Mouse (Mus musculus): ENCODE data around the gene Snrpa. TPM values are rescaled to one million over a fixed set of nuclear protein-coding genes. Genes with fewer than 3 reads are reported as not detected.

The Snrpa gene
- total RNA-seq, 1 experiment from 2014 or later = 125 TPM

DNA sequence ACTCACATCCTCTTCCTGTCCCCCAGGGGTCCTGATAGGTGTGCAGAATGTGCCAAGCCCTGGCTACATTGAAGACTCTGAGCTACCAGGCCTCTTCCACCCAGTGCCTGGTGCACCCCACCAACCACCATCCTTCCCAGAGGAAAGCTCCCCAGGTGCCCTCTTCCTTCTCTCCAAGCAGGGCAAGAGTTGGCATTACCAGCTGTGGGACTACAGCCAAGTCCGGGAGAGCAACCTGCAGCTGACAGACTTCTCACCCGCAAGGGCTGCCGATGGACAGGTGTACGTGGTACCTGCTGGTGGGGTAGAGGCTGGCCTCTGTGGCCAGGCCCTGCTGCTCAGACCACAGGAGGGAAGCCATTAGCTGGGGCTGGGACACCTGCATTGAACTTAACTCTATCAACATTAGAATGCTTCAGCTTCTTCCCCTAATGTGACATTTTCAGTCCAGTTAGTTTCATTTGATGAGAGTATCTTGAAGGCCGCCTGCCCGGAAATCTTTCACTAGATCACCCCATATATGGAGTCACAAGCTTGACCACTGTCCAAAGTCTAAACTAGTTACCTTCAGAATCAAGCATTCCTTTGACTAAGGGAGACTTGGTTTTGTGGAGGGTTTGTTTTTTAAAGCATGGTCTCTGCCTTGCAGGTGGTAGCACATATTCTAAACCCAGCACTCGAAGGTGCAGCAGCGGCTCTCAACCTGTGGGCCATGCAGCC, 7.8 kb upstream of the Snrpa start:
- no peak for ATAC-seq (replicated peaks; ENCODE audit: low read depth, poor library complexity, severe bottlenecking)

DNA sequence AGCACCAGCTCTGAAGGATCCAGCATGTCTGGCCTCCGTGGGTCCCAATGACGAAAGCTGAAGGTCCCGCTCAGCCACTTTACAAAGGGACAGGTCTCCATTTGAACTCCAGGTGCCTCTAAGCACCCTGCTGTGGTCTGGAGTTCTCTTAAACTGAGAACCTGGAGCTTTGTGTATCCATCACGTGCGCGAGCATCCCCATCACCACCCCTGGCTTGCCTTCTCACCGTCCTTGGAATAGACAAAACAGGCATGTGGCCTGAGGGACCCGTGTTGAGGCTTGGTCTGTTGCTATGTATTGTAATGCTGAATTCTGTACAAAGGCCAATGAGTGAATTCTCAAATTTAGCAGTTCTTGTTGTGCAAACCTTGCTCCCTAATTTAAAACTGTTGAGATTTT, 2.7 kb upstream of the Snrpa start:
- ATAC-seq (replicated peaks; ENCODE audit: low read depth, poor library complexity, severe bottlenecking) = no peak

DNA sequence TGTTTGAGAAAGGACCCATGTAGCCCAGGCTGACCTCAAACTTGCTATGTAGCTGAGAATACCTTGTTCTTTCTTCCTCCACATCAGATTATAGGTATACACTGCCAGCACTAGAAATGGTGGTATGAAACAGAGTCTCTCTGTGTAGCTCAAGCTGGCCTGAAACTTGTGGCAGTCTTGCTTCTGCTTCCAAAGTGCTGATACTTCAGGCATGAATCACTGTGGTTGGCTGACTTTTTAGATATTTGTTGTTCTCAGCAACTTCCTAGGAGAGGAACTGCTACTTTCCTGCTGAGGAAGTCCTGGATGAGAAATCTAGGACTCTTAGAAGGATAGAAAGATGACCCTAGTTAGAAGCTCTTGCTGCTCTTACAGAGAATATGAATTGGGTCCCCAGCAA, 2.3 kb upstream of the Snrpa start:
- ATAC-seq (replicated peaks; ENCODE audit: low read depth, poor library complexity, severe bottlenecking) = no peak

DNA sequence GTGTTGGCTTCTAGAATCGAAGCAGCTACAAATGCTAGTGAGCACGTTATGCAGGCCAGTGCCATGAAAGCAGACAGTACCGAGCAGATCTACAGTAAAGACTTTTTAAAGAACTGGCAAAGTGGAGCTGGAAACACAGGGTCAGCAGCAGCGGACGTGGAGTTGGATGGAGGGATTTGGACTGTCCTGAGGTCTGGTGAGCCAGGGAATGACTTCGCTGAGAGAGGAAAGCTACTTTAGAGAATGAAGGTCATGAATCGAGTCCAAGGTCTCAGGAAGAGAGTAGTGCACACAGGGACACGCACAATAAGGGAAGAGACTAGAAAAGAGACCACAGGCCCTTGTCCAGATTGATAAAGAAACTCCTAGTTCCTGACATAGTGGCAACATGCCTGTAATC, 1.6 kb upstream of the Snrpa start:
- no peak for ATAC-seq (replicated peaks; ENCODE audit: low read depth, poor library complexity, severe bottlenecking)

DNA sequence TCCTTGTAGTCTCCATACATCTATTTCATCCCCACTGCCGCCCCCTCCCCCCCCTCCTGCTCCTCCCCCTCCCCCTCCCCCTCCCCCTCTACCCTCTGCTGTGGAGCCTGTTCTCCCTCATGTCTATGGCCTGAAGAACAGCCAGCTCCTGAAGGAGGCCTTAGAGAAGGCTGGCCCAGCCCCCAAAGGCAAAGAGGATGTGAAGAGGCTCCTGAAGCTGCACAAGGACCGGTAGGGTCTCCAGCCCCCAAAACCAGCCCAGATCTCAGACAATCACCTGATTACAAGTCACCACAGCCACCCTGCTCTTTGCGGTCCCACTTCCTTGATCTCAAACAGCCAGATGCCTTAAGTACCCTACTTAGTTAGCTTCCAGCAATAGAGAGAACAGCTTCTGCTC, 1.1 kb upstream of the Snrpa start:
- no peak for ATAC-seq (replicated peaks; ENCODE audit: low read depth, poor library complexity, severe bottlenecking)

DNA sequence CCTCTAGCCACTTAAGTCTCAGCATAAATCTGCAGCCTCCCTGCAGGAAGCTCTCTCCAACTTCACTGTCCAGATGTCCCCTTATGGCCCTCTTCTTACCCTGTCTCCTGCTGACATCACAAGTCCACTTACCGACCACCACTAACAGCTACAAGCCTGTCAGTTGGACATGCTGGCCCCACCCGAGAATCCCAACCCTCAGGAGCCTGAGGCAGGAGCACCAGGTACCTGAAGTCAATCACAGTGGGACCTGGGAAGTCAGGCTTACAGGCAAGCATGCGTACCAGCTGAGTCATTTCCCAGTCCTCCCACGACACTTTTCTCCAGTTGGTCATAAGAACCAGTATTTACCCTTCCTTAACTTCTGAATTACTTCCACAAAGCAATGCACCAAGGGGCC, 2.3 kb downstream of the Snrpa start:
- ATAC-seq (replicated peaks; ENCODE audit: low read depth, poor library complexity, severe bottlenecking) = no peak

DNA sequence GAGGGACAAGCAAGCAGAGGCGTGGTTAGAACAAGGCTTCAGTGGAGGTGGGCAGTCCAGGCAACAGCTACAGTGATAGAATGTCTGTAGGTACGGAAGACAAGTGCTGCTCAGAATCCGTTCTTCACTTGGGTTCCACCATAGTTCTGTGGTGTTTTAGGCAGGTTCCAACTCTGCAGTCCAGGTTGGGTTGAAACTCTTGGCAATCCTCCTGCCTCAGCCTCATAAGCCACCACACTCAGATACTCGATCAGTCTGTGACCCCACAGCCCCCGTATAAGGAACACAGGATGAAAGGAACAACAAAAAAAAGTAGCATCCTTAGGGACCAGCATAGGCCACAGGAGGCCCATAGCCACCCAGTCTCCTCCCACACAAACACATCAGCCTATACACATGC, 3.6 kb downstream of the Snrpa start:
- ATAC-seq (replicated peaks; ENCODE audit: low read depth, poor library complexity, severe bottlenecking) = no peak

DNA sequence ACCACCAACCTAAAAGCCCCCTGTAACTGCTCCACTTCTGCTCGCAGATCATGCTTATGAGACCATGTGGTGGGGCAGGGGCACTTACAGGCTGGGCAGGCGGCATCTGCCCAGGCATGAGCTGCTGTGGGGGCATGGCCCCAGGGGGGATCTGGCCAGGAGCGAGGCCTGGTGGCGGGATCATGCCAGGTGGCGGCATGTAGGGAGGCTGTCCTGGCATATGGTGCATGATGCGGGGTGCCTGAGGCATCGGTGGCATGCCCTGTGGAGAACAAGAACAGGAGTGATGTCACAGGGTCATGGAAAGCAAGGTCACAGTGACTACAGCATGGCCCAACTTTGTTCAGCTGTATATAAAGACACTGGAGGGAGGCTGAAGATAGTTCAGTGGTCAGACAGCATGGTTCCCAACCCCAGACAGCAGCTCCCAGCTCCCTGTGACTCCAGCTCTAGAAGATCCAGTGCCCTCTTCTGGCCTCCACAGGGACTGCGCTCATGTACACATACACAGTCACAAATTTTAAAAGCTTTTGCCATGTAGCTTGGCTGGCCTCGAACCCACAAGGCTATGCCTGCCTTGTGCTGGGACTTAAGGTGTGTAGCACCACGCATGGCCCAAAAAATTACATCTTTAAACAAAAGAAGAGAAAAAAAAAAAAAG, 6.7 kb downstream of the Snrpa start:
- no peak for ATAC-seq (replicated peaks; ENCODE audit: low read depth, poor library complexity, severe bottlenecking)

DNA sequence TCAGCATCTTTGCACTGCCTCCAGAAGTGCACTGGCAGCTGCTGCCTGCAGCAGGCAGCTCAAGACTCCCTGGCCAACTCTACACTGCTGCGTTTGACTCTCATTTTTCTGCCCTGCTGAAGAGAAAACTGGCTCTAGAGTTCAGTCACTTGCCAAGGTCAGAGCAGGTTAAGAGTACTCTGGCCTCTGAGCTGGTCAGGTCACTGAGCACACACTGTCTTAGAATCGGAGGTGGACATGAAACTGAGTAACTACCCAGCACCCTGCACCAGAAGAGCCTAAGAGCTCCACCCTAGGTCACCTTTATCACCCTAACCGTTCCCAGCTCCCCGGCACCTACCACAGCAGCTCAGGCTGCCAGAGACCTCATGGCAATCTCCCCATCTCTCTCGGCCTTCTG, 10.1 kb downstream of the Snrpa start:
- no peak for ATAC-seq (replicated peaks; ENCODE audit: low read depth, poor library complexity, severe bottlenecking)

DNA sequence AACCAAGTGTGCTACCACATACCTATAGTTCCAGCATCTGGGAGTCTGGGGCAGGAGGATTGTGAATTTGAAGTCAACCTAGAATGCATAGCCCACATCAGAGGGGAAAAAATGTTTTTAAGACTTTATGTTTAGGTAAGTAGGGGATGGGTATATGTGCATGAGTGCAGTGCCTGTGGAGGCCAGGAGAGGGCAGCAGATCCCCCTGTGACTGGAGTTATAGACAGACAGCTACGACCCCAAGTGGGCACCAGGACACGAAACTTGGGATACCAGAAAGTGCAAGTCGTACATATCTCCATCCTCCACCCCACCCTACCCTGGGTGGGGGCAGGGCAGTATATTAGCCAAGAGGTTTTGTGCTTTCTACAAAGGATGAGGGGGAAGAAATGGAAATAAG, 11.1 kb downstream of the Snrpa start:
- peak; percentile 85 for ATAC-seq (replicated peaks; ENCODE audit: low read depth, poor library complexity, severe bottlenecking)

DNA sequence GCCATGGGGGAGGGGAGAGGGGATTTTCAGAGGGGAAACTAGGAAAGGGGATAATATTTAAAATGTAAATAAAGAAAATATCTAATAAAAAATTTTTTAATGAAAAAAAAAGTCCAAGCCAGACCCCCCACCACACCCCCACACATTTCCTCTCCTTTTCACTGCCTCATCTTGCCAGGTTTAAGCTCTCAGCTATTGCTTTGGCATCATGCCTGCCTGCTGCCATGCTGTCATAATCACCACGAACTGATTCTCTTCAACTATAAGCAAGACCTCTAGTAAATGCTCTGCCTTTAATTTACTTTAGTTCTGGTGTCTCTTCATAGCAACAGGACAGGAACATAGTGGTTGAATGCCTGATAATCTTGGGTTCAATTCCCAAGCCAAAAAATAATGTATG, 13.6 kb downstream of the Snrpa start:
- no peak for ATAC-seq (replicated peaks; ENCODE audit: low read depth, poor library complexity, severe bottlenecking)

DNA sequence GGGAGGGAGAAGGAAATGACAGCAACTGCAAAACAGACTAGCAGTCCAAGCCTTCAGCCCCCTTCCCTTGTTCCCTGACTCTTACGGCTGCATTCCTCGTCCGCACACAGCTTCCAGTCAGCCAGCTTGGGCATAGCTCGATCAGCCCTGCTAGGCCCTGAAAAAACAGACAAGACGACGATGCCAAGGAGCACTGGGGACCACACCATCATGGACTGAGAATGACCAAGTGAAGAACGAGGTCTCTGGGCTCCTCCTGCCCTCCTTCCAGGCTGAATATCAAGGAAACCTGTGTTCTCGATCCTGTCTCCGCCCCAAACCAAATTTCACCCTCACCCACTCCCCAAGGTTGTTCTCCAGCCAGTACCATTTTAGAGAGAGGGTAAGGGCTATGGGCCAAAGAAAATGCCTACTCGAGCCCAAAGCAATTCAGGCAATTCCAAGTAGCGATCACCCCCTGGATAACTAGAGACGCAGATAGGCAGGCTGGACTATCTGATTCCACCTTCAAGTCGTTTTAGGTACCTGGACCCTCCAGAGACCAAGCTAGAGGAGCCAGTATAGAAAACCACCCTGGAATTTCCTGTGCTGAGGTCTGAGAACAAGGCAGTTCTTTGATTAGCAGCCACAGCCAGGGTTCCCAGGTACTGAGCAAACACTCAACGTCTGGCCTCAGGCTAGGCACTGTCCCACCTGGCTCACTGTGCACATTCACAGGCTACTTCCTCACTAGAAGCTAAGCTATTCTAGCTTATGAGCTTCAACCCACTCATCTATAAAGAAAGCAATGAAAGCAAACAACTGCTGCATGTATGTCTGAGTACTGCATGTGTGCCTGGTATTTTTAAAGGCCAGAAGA, 15.0 kb downstream of the Snrpa start, which contains the start of the genes Gm21983 and Mia:
Gene Gm21983, minus strand, starts transcription at position 250 of the 859 bp plus-strand sequence.
Gene Mia, minus strand, starts transcription at position 321 of the 859 bp plus-strand sequence.
- no peak for ATAC-seq (replicated peaks; ENCODE audit: low read depth, poor library complexity, severe bottlenecking)

DNA sequence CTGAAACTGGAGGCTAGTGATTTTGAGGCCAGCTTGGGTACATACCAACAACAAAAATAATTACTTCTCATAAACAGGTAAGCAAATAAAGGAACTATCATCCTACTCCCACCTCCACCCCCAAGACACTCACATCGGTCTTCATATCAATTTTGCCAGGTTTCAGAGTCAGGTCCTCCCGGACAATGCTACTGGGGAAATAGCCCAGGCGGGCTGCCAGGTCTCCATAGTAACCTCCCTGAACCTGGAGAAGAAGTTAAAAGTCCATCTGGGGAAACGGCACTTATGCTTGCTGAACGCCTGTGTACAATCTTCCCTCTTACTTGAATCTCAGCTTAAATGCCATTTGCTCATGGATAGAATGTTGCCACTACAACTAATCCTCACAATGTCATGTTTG, 16.0 kb downstream of the Snrpa start:
- ATAC-seq (replicated peaks; ENCODE audit: low read depth, poor library complexity, severe bottlenecking) = no peak

DNA sequence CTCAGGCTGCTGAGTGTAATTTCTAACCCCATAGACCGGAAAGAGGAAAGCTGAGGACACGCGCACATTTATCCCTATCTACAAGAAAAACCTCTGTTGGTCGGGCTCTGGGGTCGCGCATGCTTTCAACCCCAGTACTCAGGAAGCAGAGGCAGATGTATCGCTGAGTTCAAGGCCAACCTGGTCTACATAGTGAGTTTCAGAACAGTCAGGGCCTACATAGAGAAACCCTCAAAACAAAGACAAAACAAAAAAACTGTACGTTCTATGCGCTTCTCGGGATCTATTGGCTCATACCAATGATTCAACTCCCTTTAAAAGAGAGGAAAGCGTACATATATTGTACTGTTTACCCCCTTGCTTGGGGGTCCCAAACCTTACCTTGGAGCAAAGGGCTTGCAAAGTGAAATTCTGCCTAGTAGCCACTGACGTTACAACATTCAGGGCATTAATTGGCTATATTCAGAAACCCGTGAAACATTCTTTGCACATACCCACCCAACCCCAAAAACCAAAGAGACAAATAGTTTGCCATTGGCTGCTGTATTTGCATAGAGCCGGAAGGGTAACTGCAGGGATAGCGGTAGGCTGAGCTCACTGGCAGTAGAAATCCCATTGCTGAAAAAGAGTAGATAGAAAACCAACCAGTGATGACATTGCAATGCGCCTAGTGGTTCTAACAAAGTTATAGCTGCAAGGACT, 16.7 kb downstream of the Snrpa start:
- no peak for ATAC-seq (replicated peaks; ENCODE audit: low read depth, poor library complexity, severe bottlenecking)

DNA sequence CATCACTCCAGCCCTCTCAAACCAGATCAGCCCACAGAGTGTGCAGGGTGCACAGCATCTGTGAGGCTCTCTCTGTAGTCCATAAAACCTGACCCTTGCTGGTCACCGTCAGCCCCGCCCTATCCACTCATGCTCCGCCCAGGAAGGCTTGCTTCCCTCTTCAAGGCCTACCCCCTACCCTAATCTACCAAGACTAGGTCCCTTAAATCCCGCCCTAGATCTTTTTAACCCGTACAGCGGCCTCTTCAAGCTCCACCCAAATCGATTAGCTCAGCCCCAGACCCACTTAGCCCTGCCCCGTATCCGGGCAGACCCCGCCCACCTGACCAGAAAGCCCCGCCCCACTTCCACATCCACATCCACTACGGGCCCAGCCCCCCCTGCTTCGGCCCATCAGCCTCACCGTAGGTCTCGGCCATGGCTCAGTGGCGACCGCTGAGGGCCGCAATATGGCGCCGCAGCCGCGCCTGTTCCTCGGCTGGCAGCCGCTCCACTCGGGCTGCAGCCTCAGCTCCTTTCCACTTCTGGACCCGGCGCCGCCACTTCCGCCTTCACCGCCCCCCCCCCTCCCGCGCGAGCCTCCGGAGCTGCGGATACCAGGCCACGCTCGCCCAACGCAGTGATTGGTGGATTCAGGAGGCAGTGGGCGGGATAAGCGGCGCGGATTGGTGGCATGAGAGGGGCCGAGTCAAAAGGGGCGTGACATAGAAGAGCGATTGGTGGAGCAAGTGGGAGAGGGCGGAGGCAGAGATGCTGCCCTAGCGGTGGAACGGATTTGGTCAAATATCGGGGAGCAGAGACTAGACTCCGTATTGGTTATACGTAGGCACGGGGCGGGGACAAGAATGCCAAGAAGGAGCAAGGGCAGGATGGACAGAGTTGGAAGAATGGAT, 17.5 kb downstream of the Snrpa start, which contains the start of gene Rab4b:
Gene Rab4b, minus strand, starts transcription at position 573 of the 893 bp plus-strand sequence.
- ATAC-seq (replicated peaks; ENCODE audit: low read depth, poor library complexity, severe bottlenecking) = peak; percentile 94

DNA sequence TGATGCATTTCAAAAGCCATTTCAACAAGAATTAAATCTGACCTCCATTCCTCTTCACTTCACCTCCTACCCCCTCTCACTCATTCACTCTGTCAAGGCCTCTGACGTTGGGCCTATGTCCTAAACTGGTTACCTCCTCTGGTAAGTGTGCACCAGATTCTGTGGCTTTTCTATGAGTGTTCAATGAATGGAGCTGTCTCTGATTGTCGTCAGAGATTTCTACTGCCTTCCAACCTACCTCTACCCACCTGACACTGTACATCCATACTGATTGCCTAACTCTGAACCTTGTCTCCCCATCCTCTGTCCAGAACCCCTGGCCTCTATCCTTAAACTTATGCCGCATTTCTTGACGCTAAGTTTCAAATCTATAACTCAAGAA, 18.1 kb downstream of the Snrpa start:
- 0 out of 2 replicates have a peak, but pooled peaks have one; percentile 1 for ATAC-seq (replicated peaks; ENCODE audit: low read depth, poor library complexity, severe bottlenecking)

DNA sequence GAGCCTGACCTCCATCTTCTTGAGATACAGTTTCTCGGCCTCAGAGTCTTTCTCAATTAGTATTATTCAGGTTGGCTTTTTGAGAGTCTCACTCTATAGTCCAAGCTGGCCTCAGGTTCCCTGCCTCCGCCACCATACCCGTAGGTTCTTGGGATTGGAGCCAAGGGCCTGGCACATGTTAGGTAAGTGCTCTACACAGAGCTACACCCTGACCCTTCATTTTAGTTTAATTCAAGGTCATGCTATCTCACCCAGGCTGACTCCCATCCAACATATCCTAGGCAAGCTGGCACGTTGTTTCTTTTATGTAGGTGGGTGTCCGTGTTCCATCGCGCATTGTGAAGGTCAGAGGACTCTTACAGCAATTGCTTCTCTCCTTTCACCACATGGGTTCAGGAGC, 21.2 kb downstream of the Snrpa start:
- no peak for ATAC-seq (replicated peaks; ENCODE audit: low read depth, poor library complexity, severe bottlenecking)

DNA sequence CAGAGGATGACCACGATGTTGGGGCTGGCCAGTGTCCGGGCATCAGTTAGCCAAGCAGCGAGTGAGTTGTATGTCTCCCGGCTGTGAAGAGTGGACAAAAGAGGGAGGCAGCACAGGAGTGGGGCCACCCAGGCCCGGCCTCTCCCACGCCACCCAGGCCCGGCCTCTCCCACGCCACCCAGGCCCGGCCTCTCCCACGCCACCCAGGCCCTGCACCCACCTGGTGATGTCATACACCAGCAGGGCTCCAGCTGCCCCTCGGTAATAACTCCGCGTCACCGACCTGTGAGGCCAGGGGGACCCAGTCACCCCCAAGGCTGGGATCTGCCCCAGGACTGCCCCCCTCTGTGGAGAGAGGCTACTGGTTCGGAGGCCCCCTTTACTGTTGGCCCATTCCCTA, 21.6 kb downstream of the Snrpa start:
- no peak for ATAC-seq (replicated peaks; ENCODE audit: low read depth, poor library complexity, severe bottlenecking)

DNA sequence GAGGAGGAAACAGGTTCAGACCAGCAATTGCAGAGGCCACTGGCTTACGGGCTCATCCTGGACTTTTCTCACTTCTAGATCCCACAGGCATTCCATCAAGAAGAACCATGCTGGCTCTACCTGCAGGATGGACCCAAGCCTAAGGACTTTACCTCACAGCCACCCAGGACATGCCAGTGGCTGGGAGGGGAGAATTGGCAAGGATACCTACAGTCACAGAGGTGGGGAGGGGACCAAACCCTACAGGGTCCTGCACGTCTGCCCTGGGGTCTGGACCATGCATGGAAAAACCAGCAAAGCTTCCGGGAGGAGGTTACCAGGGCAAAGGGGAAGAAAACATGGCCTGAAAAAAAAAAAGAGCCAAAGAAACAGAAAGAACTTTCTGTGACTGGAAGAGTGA, 25.1 kb downstream of the Snrpa start:
- ATAC-seq (replicated peaks; ENCODE audit: low read depth, poor library complexity, severe bottlenecking) = no peak

All from common myeloid progenitor, adult 5-6 weeks (primary cell).